Mouse (Mus musculus) midbrain, postnatal 0 days (tissue): ENCODE measurements around the gene Rsbn1. TPM values are rescaled to one million over a fixed set of nuclear protein-coding genes. Genes with fewer than 3 reads are reported as not detected.

Experiments used
- ATAC-seq: fragments of 200-750 bp; cut with Nextera tagmentation; 2 replicates; pipeline ENCODE4 v1.8.0; 2017; ENCODE audit warnings: moderate number of reproducible peaks, mild to moderate bottlenecking, moderate TSS enrichment, moderate library complexity; ENCODE audit not compliant: low FRiP score
- DNase-seq: peaks from one replicate; pipeline ENCODE4 v3.0.0-alpha.2; 2015; ENCODE audit warnings: low spot score
- H3K27ac ChIP-seq: fragments of 300-500 bp; sonication (generic); 2 replicates; pipeline ENCODE4 v1.5.1; 2014; ENCODE audit warnings: low read depth, mild to moderate bottlenecking, low read length, mixed read lengths
- H3K27me3 ChIP-seq: fragments of 300-500 bp; sonication (generic); 2 replicates; pipeline ENCODE4 v1.6.1; 2014; ENCODE audit warnings: low read length, control low read depth, mixed read lengths; ENCODE audit not compliant: insufficient read depth
- H3K36me3 ChIP-seq: fragments of 300-500 bp; sonication (generic); 2 replicates; pipeline ENCODE4 v1.6.1; 2014; ENCODE audit warnings: low read length, control low read depth, mixed read lengths; ENCODE audit not compliant: insufficient read depth
- H3K4me1 ChIP-seq: fragments of 300-500 bp; sonication (generic); 2 replicates; pipeline ENCODE4 v1.6.1; 2014; ENCODE audit warnings: mild to moderate bottlenecking, control low read depth, antibody characterized with exemption, low read length, mixed read lengths; ENCODE audit not compliant: insufficient read depth
- H3K4me2 ChIP-seq: fragments of 300-500 bp; sonication (generic); 2 replicates; pipeline ENCODE4 v1.6.1; 2014; ENCODE audit warnings: low read depth, mild to moderate bottlenecking, low read length, mixed read lengths; ENCODE audit not compliant: poor library complexity, severe bottlenecking
- H3K4me3 ChIP-seq: fragments of 300-500 bp; sonication (generic); 2 replicates; pipeline ENCODE4 v1.5.1; 2014; ENCODE audit warnings: low read depth, mild to moderate bottlenecking, low read length, moderate library complexity
- H3K9ac ChIP-seq: fragments of 300-500 bp; sonication (generic); replicated peaks from 2 replicates; pipeline ENCODE4 v1.6.1; 2014; ENCODE audit warnings: mild to moderate bottlenecking, low read length, moderate library complexity, mixed read lengths; ENCODE audit not compliant: poor library complexity, severe bottlenecking
- H3K9me3 ChIP-seq: fragments of 300-500 bp; sonication (generic); 2 replicates; pipeline ENCODE4 v1.6.1; 2016; ENCODE audit warnings: low read length, control low read depth
- CTCF ChIP-seq: IDR thresholded peaks from 2 replicates; pipeline ENCODE4 v1.5.1; 2016; ENCODE audit warnings: antibody characterized with exemption, mild to moderate bottlenecking
- WGBS: fragments of 180-500 bp; shearing (Covaris S2); extraction: QIAGEN DNeasy Blood & Tissue Kit; methylation state at CpG from one replicate; pipeline ENCODE4 v1.1.7; 2014; 5-methylcytosine and 5-hydroxymethylcytosine counted together
- polyA plus RNA-seq: library from polyadenylated mRNA; unstranded; fragments of >200 nt; fragmentation: Nextera tagmentation; extraction: Ambion mirVana; gene quantifications from 2 replicates; pipeline ENCODE4 v1.2.1, GENCODE M21; 2015
- total RNA-seq: library from RNA; depleted of rRNA; stranded (reverse); fragments of >200 nt; gene quantifications from 2 replicates; pipeline ENCODE4 v1.2.3, GENCODE M21; 2014

Rsbn1 gene
- total and polyA plus RNA-seq, 2 experiments from 2014 or later: 21.7 to 38.4 TPM

DNA sequence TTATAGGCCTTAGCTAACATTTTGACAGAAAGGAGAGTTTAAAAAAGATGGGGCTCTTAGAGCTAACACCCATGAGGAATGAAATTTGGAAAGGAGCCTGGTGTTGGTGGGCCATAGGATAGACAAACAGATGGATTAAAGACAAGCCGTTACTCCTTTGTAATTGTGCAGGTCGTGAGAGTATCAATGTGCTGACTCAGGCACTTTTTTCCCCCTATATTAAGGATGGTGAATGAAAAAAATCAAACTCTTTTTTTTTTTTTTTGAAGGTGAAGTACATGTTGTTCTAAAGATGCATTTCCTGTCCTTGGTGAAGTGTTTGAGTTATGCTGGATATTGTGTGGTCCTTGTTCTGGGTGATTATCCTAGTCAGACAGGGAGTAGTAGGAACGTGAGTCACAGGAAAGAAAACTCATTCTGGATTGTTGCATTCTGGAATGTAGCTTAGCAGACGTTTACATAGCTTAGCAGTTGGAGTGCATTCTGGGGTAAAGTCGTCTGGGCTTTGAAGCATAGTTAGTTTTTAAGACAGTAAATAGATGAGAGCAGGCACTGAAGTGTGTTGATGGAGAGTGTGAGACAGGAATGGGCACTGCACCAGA is 74.0 kb downstream of the Rsbn1 start:
- Histone ChIP-seq H3K4me2 (no peak overlapping the region), H3K4me1 (no peaks in the 10 kb centered on the region), H3K27ac (no peak overlapping the region), H3K27me3 (no peaks in the 10 kb centered on the region), H3K9ac (no peak overlapping the region), H3K4me3 (no peak overlapping the region), H3K36me3 (peaks cover 47% of the 10 kb centered on the region), H3K9me3 (no peaks in the 10 kb centered on the region)
- TF ChIP-seq CTCF: no peak
- WGBS: 70% methylated on average over 5 of the region's 5 CpGs
- ATAC-seq (no peak), DNase-seq (no peak)

DNA sequence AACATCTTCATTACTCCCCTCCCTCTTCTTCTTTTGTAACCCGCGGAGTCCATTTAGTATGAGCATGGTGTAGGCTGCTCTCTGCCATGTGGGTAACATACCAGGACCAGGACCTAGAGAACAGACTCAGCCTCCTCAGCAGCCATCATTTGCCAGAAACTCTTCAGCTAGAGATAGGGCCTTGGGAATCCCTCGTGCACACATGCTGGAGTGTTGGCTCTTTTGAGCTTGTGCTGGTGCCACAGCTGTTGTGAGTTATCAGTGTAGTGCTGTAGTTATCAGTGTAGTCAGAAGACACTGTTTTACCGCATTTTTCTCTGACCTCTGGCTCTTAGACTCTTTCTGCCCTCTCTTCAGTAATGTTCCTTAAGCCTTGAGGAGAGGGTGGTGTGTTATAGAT is 75.4 kb downstream of the Rsbn1 start:
- ATAC-seq (no peak), DNase-seq (no peak)
- Histone ChIP-seq H3K36me3 (peaks cover 46% of the 10 kb centered on the region), H3K9ac (no peak overlapping the region), H3K9me3 (no peaks in the 10 kb centered on the region), H3K4me3 (no peak overlapping the region), H3K27ac (no peak overlapping the region), H3K4me1 (no peaks in the 10 kb centered on the region), H3K27me3 (no peaks in the 10 kb centered on the region), H3K4me2 (no peak overlapping the region)
- no peak for TF ChIP-seq CTCF
- WGBS: 93% methylated on average over 4 of the region's 4 CpGs

DNA sequence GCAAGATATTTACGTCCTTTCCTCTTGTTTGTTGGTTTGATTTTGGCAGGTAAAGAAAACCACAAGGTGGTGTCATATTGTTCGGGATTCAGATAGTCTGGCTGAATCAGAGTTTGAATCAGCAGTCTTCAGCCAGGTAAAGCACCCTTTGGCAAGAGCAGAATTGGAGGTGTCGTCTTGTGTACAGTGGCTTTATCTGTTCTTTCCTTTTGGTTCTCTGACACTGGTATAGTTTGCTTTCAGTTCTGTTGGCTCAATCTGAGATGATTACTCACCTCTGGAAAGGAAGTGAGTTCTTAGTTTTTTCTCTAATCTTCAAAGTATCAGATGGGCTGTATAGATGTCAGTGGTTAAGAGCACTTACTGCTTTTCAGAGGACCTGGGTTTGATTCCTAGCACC is 77.4 kb downstream of the Rsbn1 start:
- H3K4me1 ChIP-seq: no peaks in the 10 kb centered on the region
- H3K27ac ChIP-seq: no peak overlapping the region
- no peak overlapping the region for H3K4me3 ChIP-seq
- 98% methylated on average over 3 of the region's 3 CpGs for WGBS
- no peak for TF ChIP-seq CTCF
- peaks cover 44% of the 10 kb centered on the region for H3K36me3 ChIP-seq
- H3K9ac ChIP-seq: no peak overlapping the region
- H3K9me3 ChIP-seq: no peaks in the 10 kb centered on the region
- no peak for ATAC-seq
- DNase-seq: no peak
- no peak overlapping the region for H3K4me2 ChIP-seq
- no peaks in the 10 kb centered on the region for H3K27me3 ChIP-seq

DNA sequence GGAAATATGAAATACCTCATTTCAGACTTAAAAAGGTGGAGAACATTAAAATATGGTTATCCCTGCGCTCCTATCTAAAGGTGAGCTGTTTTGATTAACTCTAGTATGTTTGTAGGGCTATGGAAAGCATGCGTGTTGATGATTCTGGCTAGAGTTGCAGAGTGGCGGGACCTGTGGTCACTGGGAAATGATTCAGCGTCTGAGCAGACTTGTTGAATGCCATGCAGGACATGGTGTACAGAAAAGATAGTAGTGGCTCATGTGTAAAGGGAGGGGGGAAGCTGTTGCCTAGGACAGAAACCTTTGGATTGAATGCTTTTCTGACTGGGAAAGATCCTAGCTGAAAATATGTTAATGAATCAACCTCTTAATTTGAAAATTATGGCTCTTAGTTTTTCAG is 84.8 kb downstream of the Rsbn1 start:
- ATAC-seq: no peak
- no peak overlapping the region for H3K4me3 ChIP-seq
- WGBS: 98% methylated on average over 4 of the region's 4 CpGs
- no peaks in the 10 kb centered on the region for H3K4me1 ChIP-seq
- H3K9me3 ChIP-seq: no peaks in the 10 kb centered on the region
- peaks cover 40% of the 10 kb centered on the region for H3K36me3 ChIP-seq
- no peak overlapping the region for H3K27ac ChIP-seq
- H3K27me3 ChIP-seq: no peaks in the 10 kb centered on the region
- no peak for DNase-seq
- no peak overlapping the region for H3K9ac ChIP-seq
- no peak overlapping the region for H3K4me2 ChIP-seq
- no peak for TF ChIP-seq CTCF

DNA sequence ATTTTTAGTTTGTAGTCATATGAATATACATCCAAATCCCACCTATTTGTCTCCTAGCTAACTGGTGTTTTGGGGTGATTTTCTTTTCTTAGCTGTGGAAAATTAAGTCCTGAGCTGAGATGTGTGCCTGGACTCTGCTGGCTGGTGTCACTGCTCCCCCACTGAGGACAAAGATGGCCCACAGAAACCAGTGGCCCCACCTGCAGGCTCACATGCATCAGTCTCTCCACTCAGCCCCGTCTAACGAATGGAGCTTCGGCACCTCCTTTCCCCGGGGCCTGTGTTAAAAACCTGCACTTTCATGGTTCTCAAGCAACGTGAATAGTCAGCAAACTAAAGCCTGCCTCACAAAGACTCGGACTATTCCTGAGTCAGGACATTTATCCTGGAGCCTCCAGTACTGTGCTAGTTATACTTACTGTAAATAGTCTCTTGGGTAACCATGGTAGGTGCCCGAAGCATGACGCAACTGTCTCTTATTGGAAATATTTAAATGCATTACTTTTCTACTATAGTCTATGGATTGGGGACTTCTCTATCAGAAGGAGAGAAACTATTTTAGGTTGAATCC is 93.1 kb downstream of the Rsbn1 start:
- ATAC-seq: no peak
- no peaks in the 10 kb centered on the region for H3K9me3 ChIP-seq
- no peak for TF ChIP-seq CTCF
- WGBS: 64% methylated on average over 8 of the region's 8 CpGs
- no peak for DNase-seq
- H3K4me1 ChIP-seq: no peaks in the 10 kb centered on the region
- no peak overlapping the region for H3K9ac ChIP-seq
- no peak overlapping the region for H3K4me3 ChIP-seq
- H3K27ac ChIP-seq: no peak overlapping the region; the same call in 1 of the 2 replicates
- no peak overlapping the region for H3K4me2 ChIP-seq
- peaks cover 27% of the 10 kb centered on the region for H3K36me3 ChIP-seq
- H3K27me3 ChIP-seq: no peaks in the 10 kb centered on the region

DNA sequence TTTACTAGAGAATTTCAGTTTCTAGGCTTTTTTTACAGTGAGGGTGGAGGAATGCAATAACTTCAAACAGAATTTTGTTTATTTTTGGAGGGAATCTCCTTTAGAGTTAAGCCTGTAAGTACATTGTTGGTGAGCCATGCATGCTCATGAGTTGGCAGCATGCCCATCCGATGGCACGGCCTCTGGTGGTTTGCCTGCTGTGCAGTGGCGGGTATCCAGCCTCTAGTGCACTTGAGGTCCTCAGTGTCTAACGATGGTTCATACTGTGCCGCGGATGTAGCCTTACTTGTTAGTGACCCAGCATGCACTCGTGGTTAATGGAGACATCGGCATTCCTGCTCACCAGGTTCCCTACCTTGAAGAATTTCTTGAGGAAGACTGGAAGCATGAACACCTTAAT is 93.6 kb downstream of the Rsbn1 start:
- TF ChIP-seq CTCF: no peak
- Histone ChIP-seq H3K9ac (no peak overlapping the region), H3K9me3 (no peaks in the 10 kb centered on the region), H3K4me1 (no peaks in the 10 kb centered on the region), H3K36me3 (peaks cover 27% of the 10 kb centered on the region), H3K4me3 (no peak overlapping the region), H3K27ac (no peak overlapping the region), H3K4me2 (no peak overlapping the region), H3K27me3 (no peaks in the 10 kb centered on the region)
- DNase-seq (peak; percentile 39), ATAC-seq (no peak)
- 47% methylated on average over 8 of the region's 8 CpGs for WGBS
